Mouse (Mus musculus) spleen, adult 2 months (tissue): Measurements from ENCODE around the gene Megf8.

ENCODE experiments used
- CTCF ChIP-seq: fragments of 200-500 bp; IDR thresholded peaks from 2 replicates; pipeline ENCODE4 v1.5.1; 2011; ENCODE audit warnings: mild to moderate bottlenecking, inconsistent platforms; ENCODE audit not compliant: insufficient read depth, insufficient read length, insufficient replicate concordance; ENCODE audit errors: extremely low read depth
- POLR2A ChIP-seq: fragments of 200-500 bp; IDR thresholded peaks from 2 replicates; pipeline ENCODE4 v1.6.1; 2011; ENCODE audit warnings: low read depth, low read length, inconsistent platforms

DNA sequence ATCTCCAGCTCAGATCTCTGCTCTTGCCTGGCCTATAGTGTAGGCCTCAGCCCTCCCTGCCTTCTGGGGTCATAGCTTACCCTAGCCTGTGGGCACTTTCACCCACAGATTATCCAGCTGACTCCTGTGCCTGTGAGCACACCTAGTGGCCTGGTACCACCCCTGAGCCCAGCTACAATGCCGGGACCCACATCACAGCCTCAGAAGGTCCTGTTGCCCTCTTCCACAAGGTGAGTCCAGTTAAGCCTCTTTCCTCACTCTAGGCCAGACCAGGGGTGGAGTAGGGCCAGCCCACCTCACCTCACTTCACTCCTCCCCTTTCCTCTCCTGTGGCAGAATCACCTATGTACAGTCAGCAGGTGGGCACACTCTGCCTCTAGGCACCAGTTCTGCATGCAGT, 26.5 kb upstream of the Megf8 start:
- TF ChIP-seq CTCF (no peak), POLR2A (no peak)
